Mouse (Mus musculus): Measurements from ENCODE around the gene Tmem150b. TPM values are rescaled to one million over a fixed set of nuclear protein-coding genes. Genes with fewer than 3 reads are reported as not detected.

The Tmem150b gene
- total RNA-seq, 4 experiments from 2014 or later = 0.27 to 0.36 TPM; not detected in 2

GRCm38 (mm10) chr7:4732968-4733392, 7.9 kb upstream of the Tmem150b start:
- DNase-seq (ENCODE audit: low spot score in 2 of 2) = no peak

- DNase-seq (ENCODE audit: low spot score in 2 of 2) = no peak
Observed at GRCm38 (mm10) chr7:4731090-4731489, 6.0 kb upstream of the Tmem150b start.

GRCm38 (mm10) chr7:4724359-4724758, 690 bp downstream of the Tmem150b start:
- no peak for DNase-seq (ENCODE audit: low spot score in 2 of 2)

- DNase-seq (ENCODE audit: low spot score in 2 of 2) = no peak
Observed at GRCm38 (mm10) chr7:4723508-4723907, 1.5 kb downstream of the Tmem150b start.

- no peak for DNase-seq (ENCODE audit: low spot score in 2 of 2)
Observed at GRCm38 (mm10) chr7:4719276-4719675, 5.8 kb downstream of the Tmem150b start.

GRCm38 (mm10) chr7:4716955-4717354, 8.1 kb downstream of the Tmem150b start:
- no peak for DNase-seq (ENCODE audit: low spot score in 2 of 2)

- no peak for DNase-seq (ENCODE audit: low spot score in 2 of 2)
Observed at GRCm38 (mm10) chr7:4712594-4712993, 12.5 kb downstream of the Tmem150b start.

GRCm38 (mm10) chr7:4705098-4705497, 20.0 kb downstream of the Tmem150b start:
- DNase-seq (ENCODE audit: low spot score in 2 of 2) = no peak

GRCm38 (mm10) chr7:4703195-4703594, 21.9 kb downstream of the Tmem150b start:
- DNase-seq (ENCODE audit: low spot score in 2 of 2) = no peak

- DNase-seq (ENCODE audit: low spot score in 2 of 2) = no peak
Observed at GRCm38 (mm10) chr7:4702334-4702733, 22.7 kb downstream of the Tmem150b start.

GRCm38 (mm10) chr7:4693004-4693403, 32.0 kb downstream of the Tmem150b start:
- no peak for DNase-seq (ENCODE audit: low spot score in 2 of 2)

- no peak for DNase-seq (ENCODE audit: low spot score in 2 of 2)
Observed at GRCm38 (mm10) chr7:4690951-4691653, 33.9 kb downstream of the Tmem150b start.

GRCm38 (mm10) chr7:4690387-4690786, 34.7 kb downstream of the Tmem150b start, which contains the start of gene Brsk1:
Gene Brsk1, plus strand, starts transcription at chr7:4690604.
- peak; percentile 77 to 81 for DNase-seq (ENCODE audit: low spot score in 2 of 2)

- DNase-seq (ENCODE audit: low spot score in 2 of 2) = peak; percentile 93 to 95
Observed at GRCm38 (mm10) chr7:4684632-4685417, 40.2 kb downstream of the Tmem150b start, which contains the start of gene Hspbp1. Gene Hspbp1, minus strand, starts transcription at chr7:4685068.

- no peak for DNase-seq (ENCODE audit: low spot score in 2 of 2)
Observed at GRCm38 (mm10) chr7:4684203-4684602, 40.8 kb downstream of the Tmem150b start.

- no peak for DNase-seq (ENCODE audit: low spot score in 2 of 2)
Observed at GRCm38 (mm10) chr7:4683307-4683706, 41.7 kb downstream of the Tmem150b start.

- no peak for DNase-seq (ENCODE audit: low spot score in 2 of 2)
Observed at GRCm38 (mm10) chr7:4675200-4675599, 49.8 kb downstream of the Tmem150b start.

- DNase-seq (ENCODE audit: low spot score in 2 of 2) = no peak
Observed at GRCm38 (mm10) chr7:4674114-4674731, 50.8 kb downstream of the Tmem150b start.

GRCm38 (mm10) chr7:4671956-4672355, 53.1 kb downstream of the Tmem150b start:
- DNase-seq (ENCODE audit: low spot score in 2 of 2) = no peak

- no peak for DNase-seq (ENCODE audit: low spot score in 2 of 2)
Observed at GRCm38 (mm10) chr7:4670655-4671255, 54.3 kb downstream of the Tmem150b start.

GRCm38 (mm10) chr7:4669156-4669555, 55.9 kb downstream of the Tmem150b start:
- DNase-seq (ENCODE audit: low spot score in 2 of 2) = no peak

GRCm38 (mm10) chr7:4668506-4668905, 56.5 kb downstream of the Tmem150b start:
- no peak for DNase-seq (ENCODE audit: low spot score in 2 of 2)

Measured in layer of hippocampus, adult 8-10 months (tissue).